In genomic region chr11:59450230-59450771, GRCm38 (mm10) we compare ENCODE assay signal across 8 mouse cellular contexts. TPM values are rescaled to one million over a fixed set of nuclear protein-coding genes. Genes with fewer than 3 reads are reported as not detected.
A peak's percentile ranks its signal among the peaks of the same experiment; 100 is the strongest.
DNase-seq lines count a peak whose midpoint lies in the region; ATAC-seq and TF ChIP-seq lines count a peak whose summit lies in the region.

No protein-coding gene starts in this region.

- H3K27ac ChIP-seq in heart, embryonic 13.5 days (replicated peaks) = peak overlapping the region; percentile 76
- H3K27ac ChIP-seq in hindbrain, embryonic 15.5 days (replicated peaks) = peak overlapping the region; percentile 94
- peak overlapping the region; percentile 57; the same call in 1 of the 2 replicates for H3K27ac ChIP-seq in thymus, adult 2 months (ENCODE audit: control insufficient read depth, insufficient read depth, low read length)

- no peak for TF ChIP-seq POLR2A in thymus, adult 2 months (IDR thresholded peaks at IDR 0.05; ENCODE audit: control insufficient read depth, extremely low read depth, insufficient read depth, low read length, poor library complexity)

- H3K4me1 ChIP-seq in heart, embryonic 13.5 days = peaks cover 23% of the 10 kb centered on the region
- peaks cover 41% of the 10 kb centered on the region for H3K4me1 ChIP-seq in E14TG2a.4 (replicated peaks; ENCODE audit: low read depth, low read length)
- peaks cover 27% of the 10 kb centered on the region for H3K4me1 ChIP-seq in hindbrain, embryonic 15.5 days (replicated peaks)
- peaks cover 11% of the 10 kb centered on the region for H3K4me1 ChIP-seq in thymus, adult 2 months (replicated peaks; ENCODE audit: control insufficient read depth, insufficient read depth, low read length)

- peak overlapping the region; percentile 92 for H3K4me3 ChIP-seq in heart, embryonic 13.5 days
- peak overlapping the region; percentile 95 for H3K4me3 ChIP-seq in E14TG2a.4 (replicated peaks; ENCODE audit: low read length)
- H3K4me3 ChIP-seq in hindbrain, embryonic 15.5 days = peak overlapping the region; percentile 74
- peak overlapping the region; percentile 87 for H3K4me3 ChIP-seq in thymus, adult 2 months (ENCODE audit: control insufficient read depth, insufficient read depth, low read length)

- H3K9me3 ChIP-seq in heart, embryonic 13.5 days = no peaks in the 10 kb centered on the region
- no peaks in the 10 kb centered on the region for H3K9me3 ChIP-seq in E14TG2a.4 (ENCODE audit: low read length)
- no peaks in the 10 kb centered on the region for H3K9me3 ChIP-seq in hindbrain, embryonic 15.5 days

- no peak for DNase-seq in heart, postnatal 4 days
- DNase-seq in c-Kit-positive CD71-positive TER-119-positive erythroid progenitor cells, embryonic 14.5 days (ENCODE audit: low spot score) = peak; percentile 39
- peak; percentile 23 for DNase-seq in lung, postnatal 25 days (ENCODE audit: low spot score)
- peak; percentile 64 for DNase-seq in thymus, adult 2 months
- DNase-seq in B cell, adult 2 months = no peak

- WGBS in heart, embryonic 13.5 days = under 1% methylated on average over 38 of the region's 38 CpGs
- WGBS in hindbrain, embryonic 15.5 days = under 1% methylated on average over 38 of the region's 38 CpGs
- under 1% methylated on average over 38 of the region's 38 CpGs for WGBS in thymus, adult 2 months

- peak; percentile 23; the same call in 1 of the 2 replicates for ATAC-seq in heart, embryonic 13.5 days (ENCODE audit: extremely low read depth, insufficient number of reproducible peaks, low FRiP score, low TSS enrichment)
- peak; percentile 78 for ATAC-seq in hindbrain, embryonic 15.5 days (ENCODE audit: low FRiP score, low read depth)

- peaks cover 47% of the 10 kb centered on the region for H3K36me3 ChIP-seq in heart, embryonic 13.5 days
- H3K36me3 ChIP-seq in E14TG2a.4 (ENCODE audit: insufficient read depth, low read length) = peaks cover 62% of the 10 kb centered on the region
- peaks cover 29% of the 10 kb centered on the region for H3K36me3 ChIP-seq in hindbrain, embryonic 15.5 days
- peaks cover 19% of the 10 kb centered on the region; the same call in 1 of the 2 replicates for H3K36me3 ChIP-seq in thymus, adult 2 months (ENCODE audit: control insufficient read depth, insufficient read depth, low read length)

- peak overlapping the region; percentile 93 for H3K9ac ChIP-seq in heart, embryonic 13.5 days
- H3K9ac ChIP-seq in hindbrain, embryonic 15.5 days = peak overlapping the region; percentile 61

- H3K4me2 ChIP-seq in heart, embryonic 13.5 days = peak overlapping the region; percentile 97
- peak overlapping the region; percentile 62 for H3K4me2 ChIP-seq in hindbrain, embryonic 15.5 days

- no peaks in the 10 kb centered on the region for H3K27me3 ChIP-seq in heart, embryonic 13.5 days (replicated peaks)
- H3K27me3 ChIP-seq in E14TG2a.4 (ENCODE audit: insufficient read depth, low read length) = no peaks in the 10 kb centered on the region
- H3K27me3 ChIP-seq in hindbrain, embryonic 15.5 days = no peaks in the 10 kb centered on the region
- no peaks in the 10 kb centered on the region for H3K27me3 ChIP-seq in thymus, adult 2 months (ENCODE audit: control insufficient read depth, insufficient read depth, low read length)

- no peak for TF ChIP-seq CTCF in E14TG2a.4 (conservative IDR thresholded peaks at IDR 0.05; ENCODE audit: low read length)
- no peak for TF ChIP-seq CTCF in thymus, adult 2 months (IDR thresholded peaks at IDR 0.05; ENCODE audit: borderline replicate concordance, control insufficient read depth, extremely low read depth, insufficient read depth, low read length, poor library complexity)

RNA-seq across cellular contexts. Expression of gene Jmjd4, which starts 0.5 kb away (rescaled TPM):
- polyA plus RNA-seq in heart, embryonic 13.5 days (2015; fragmentation: Nextera tagmentation; extraction: Ambion mirVana) = 10.5 and 11.9 TPM in 2 replicates
- total RNA-seq in heart, postnatal 4 days (2021) = 10 to 100 TPM; 14.8 to 16.3 TPM
- 18.2 and 18.8 TPM in 2 replicates for polyA plus RNA-seq in hindbrain, embryonic 15.5 days (2015; fragmentation: Nextera tagmentation; extraction: Ambion mirVana)
- 16.4 and 16.9 TPM in 2 replicates for polyA plus RNA-seq in thymus, adult 2 months (2012; rRNA removed)

RNA-seq across cellular contexts. Expression of gene Snap47, which starts 0.7 kb away (rescaled TPM):
- polyA plus RNA-seq in heart, embryonic 13.5 days (2015; fragmentation: Nextera tagmentation; extraction: Ambion mirVana) = 94.3 and 102 TPM in 2 replicates
- 10 to 100 TPM; 40.8 to 45.5 TPM for total RNA-seq in heart, postnatal 4 days (2021)
- 534 and 558 TPM in 2 replicates for polyA plus RNA-seq in hindbrain, embryonic 15.5 days (2015; fragmentation: Nextera tagmentation; extraction: Ambion mirVana)
- 35.1 and 36.8 TPM in 2 replicates for polyA plus RNA-seq in thymus, adult 2 months (2012; rRNA removed)

RNA-seq across cellular contexts. Expression of gene Zfp867, which starts 22.0 kb away (rescaled TPM):
- 5.6 and 5.7 TPM in 2 replicates for polyA plus RNA-seq in heart, embryonic 13.5 days (2015; fragmentation: Nextera tagmentation; extraction: Ambion mirVana)
- total RNA-seq in heart, postnatal 4 days (2021) = 1 to 10 TPM; 6.1 to 6.2 TPM
- polyA plus RNA-seq in hindbrain, embryonic 15.5 days (2015; fragmentation: Nextera tagmentation; extraction: Ambion mirVana) = 12.6 and 12.7 TPM in 2 replicates
- polyA plus RNA-seq in thymus, adult 2 months (2012; rRNA removed) = 0.34 and 0.50 TPM in 2 replicates

Comparison
In these comparisons a context has a peak if more than half of its experiments do, and no peak if none do; other contexts are left out.
1. DNase-seq: peak in c-Kit-positive CD71-positive TER-119-positive erythroid progenitor cells, embryonic 14.5 days (single experiment), lung, postnatal 25 days (single experiment) and thymus, adult 2 months (single experiment); none in heart, postnatal 4 days (single experiment) and B cell, adult 2 months (0 of 2).
2. Peak in every context shown above with its lines, with median percentiles within 50 percentile points of each other: H3K27ac ChIP-seq and H3K4me3 ChIP-seq.